Mouse (Mus musculus): ENCODE results near the gene Fastkd5.

Fastkd5 gene

GRCm38 (mm10) chr2:130634006-130634738 lies 4.3 kb upstream of the Fastkd5 start:
- DNase-seq (ENCODE audit: low read depth, low spot score): no peak

- no peak for DNase-seq (ENCODE audit: low read depth, low spot score)
These were observed 3.3 kb upstream of the Fastkd5 start for GRCm38 (mm10) chr2:130632887-130633675.

- no peak for DNase-seq (ENCODE audit: low read depth, low spot score)
These were observed 2.6 kb upstream of the Fastkd5 start for GRCm38 (mm10) chr2:130632416-130632815.

- no peak for DNase-seq (ENCODE audit: low read depth, low spot score)
These were observed 568 bp downstream of the Fastkd5 start for GRCm38 (mm10) chr2:130629080-130629838.

GRCm38 (mm10) chr2:130628424-130628823 lies 1.4 kb downstream of the Fastkd5 start:
- no peak for DNase-seq (ENCODE audit: low read depth, low spot score)

GRCm38 (mm10) chr2:130618972-130619371 lies 10.9 kb downstream of the Fastkd5 start:
- DNase-seq (ENCODE audit: low read depth, low spot score): no peak

- DNase-seq (ENCODE audit: low read depth, low spot score): no peak
These were observed 16.7 kb downstream of the Fastkd5 start for GRCm38 (mm10) chr2:130613091-130613490.

- DNase-seq (ENCODE audit: low read depth, low spot score): no peak
These were observed 27.6 kb downstream of the Fastkd5 start for GRCm38 (mm10) chr2:130602195-130602594.

GRCm38 (mm10) chr2:130598399-130598798 lies 31.4 kb downstream of the Fastkd5 start:
- DNase-seq (ENCODE audit: low read depth, low spot score): no peak

GRCm38 (mm10) chr2:130597601-130598010 lies 32.2 kb downstream of the Fastkd5 start:
- no peak for DNase-seq (ENCODE audit: low read depth, low spot score)

- DNase-seq (ENCODE audit: low read depth, low spot score): no peak
These were observed 34.2 kb downstream of the Fastkd5 start for GRCm38 (mm10) chr2:130595596-130595995.

- no peak for DNase-seq (ENCODE audit: low read depth, low spot score)
These were observed 38.8 kb downstream of the Fastkd5 start for GRCm38 (mm10) chr2:130591016-130591415.

GRCm38 (mm10) chr2:130589761-130590160 lies 40.1 kb downstream of the Fastkd5 start:
- no peak for DNase-seq (ENCODE audit: low read depth, low spot score)

- no peak for DNase-seq (ENCODE audit: low read depth, low spot score)
These were observed 40.7 kb downstream of the Fastkd5 start for GRCm38 (mm10) chr2:130589157-130589556.

GRCm38 (mm10) chr2:130588373-130588772 lies 41.5 kb downstream of the Fastkd5 start:
- DNase-seq (ENCODE audit: low read depth, low spot score): no peak

- no peak for DNase-seq (ENCODE audit: low read depth, low spot score)
These were observed 43.8 kb downstream of the Fastkd5 start for GRCm38 (mm10) chr2:130586016-130586415.

GRCm38 (mm10) chr2:130583902-130584560 lies 45.8 kb downstream of the Fastkd5 start:
- DNase-seq (ENCODE audit: low read depth, low spot score): no peak

- no peak for DNase-seq (ENCODE audit: low read depth, low spot score)
These were observed 47.3 kb downstream of the Fastkd5 start, which contains the start of gene Avp for GRCm38 (mm10) chr2:130582552-130582951. Avp (minus strand) TSS chr2:130582554.

- DNase-seq (ENCODE audit: low read depth, low spot score): no peak
These were observed 48.6 kb downstream of the Fastkd5 start for GRCm38 (mm10) chr2:130581201-130581600.

- no peak for DNase-seq (ENCODE audit: low read depth, low spot score)
These were observed 50.0 kb downstream of the Fastkd5 start for GRCm38 (mm10) chr2:130579791-130580190.

GRCm38 (mm10) chr2:130578148-130578547 lies 51.7 kb downstream of the Fastkd5 start:
- no peak for DNase-seq (ENCODE audit: low read depth, low spot score)

All from c-Kit-negative CD71-positive TER-119-positive erythroid progenitor cells, embryonic 14.5 days (primary cell).